Mouse (Mus musculus) cerebellum, postnatal 36 days (tissue): ENCODE data around the gene Ran.
"Not testable (repeated sequence)": the region's sequence is repeated elsewhere in the genome, so short reads cannot be mapped to it uniquely, and the experiment has no call there.

ENCODE experiments used
- DNase-seq, 2 experiments: peaks; one replicate each; pipeline ENCODE4 v3.0.0; 2021 to 2022; ENCODE audit warnings: mixed read lengths in 2 of 2

The Ran gene

GRCm38 (mm10) chr5:129019497-129020299 is at the start of gene Ran:
TSS of gene Ran (plus strand) at chr5:129020069.
- peak; percentile 92 to 96 for DNase-seq

GRCm38 (mm10) chr5:128970878-128971277 is 49.0 kb upstream of the Ran start:
- no peak for DNase-seq

GRCm38 (mm10) chr5:128971298-128971697 is 48.6 kb upstream of the Ran start:
- DNase-seq: peak; percentile 58 to 68

GRCm38 (mm10) chr5:128976266-128976665 is 43.6 kb upstream of the Ran start:
- DNase-seq: no peak

- DNase-seq: not testable (repeated sequence)
These were observed 42.4 kb upstream of the Ran start for GRCm38 (mm10) chr5:128977466-128977865.

- no peak for DNase-seq
These were observed 40.9 kb upstream of the Ran start for GRCm38 (mm10) chr5:128978957-128979356.

GRCm38 (mm10) chr5:128980857-128981256 is 39.0 kb upstream of the Ran start:
- DNase-seq: no peak

GRCm38 (mm10) chr5:128981607-128982006 is 38.3 kb upstream of the Ran start:
- peak; percentile 71 to 74 for DNase-seq

- no peak for DNase-seq
These were observed 35.3 kb upstream of the Ran start for GRCm38 (mm10) chr5:128984536-128984935.

- DNase-seq: no peak
These were observed 33.9 kb upstream of the Ran start for GRCm38 (mm10) chr5:128985946-128986345.

GRCm38 (mm10) chr5:128987141-128987954 is 32.5 kb upstream of the Ran start:
- no peak for DNase-seq

GRCm38 (mm10) chr5:129000706-129001468 is 19.0 kb upstream of the Ran start:
- no peak for DNase-seq

- no peak for DNase-seq
These were observed 17.3 kb upstream of the Ran start for GRCm38 (mm10) chr5:129002571-129003011.

- no peak for DNase-seq
These were observed 14.5 kb upstream of the Ran start for GRCm38 (mm10) chr5:129005416-129005815.

GRCm38 (mm10) chr5:129006031-129006788 is 13.7 kb upstream of the Ran start:
- DNase-seq: no peak

GRCm38 (mm10) chr5:129007105-129007957 is 12.5 kb upstream of the Ran start:
- DNase-seq: peak in 1 of 2 experiments; percentile 11

- no peak for DNase-seq
These were observed 11.9 kb upstream of the Ran start for GRCm38 (mm10) chr5:129008008-129008407.

- DNase-seq: peak; percentile 85 to 92
These were observed 11.4 kb upstream of the Ran start, which contains the start of gene Stx2 for GRCm38 (mm10) chr5:129008412-129008826. TSS of gene Stx2 (minus strand) at chr5:129008574.

- DNase-seq: no peak
These were observed 10.3 kb upstream of the Ran start for GRCm38 (mm10) chr5:129009577-129009976.

- DNase-seq: no peak
These were observed 8.9 kb upstream of the Ran start for GRCm38 (mm10) chr5:129010937-129011336.

- no peak for DNase-seq
These were observed 4.8 kb upstream of the Ran start for GRCm38 (mm10) chr5:129015020-129015419.
